Mouse (Mus musculus): ENCODE measurements at regions not wholly inside any gene's neighbourhood (a gene's known extent, or its start where the extent isn't known, plus 50 kb on each side); places are given as distances from the start of the nearest gene placed in this dataset.
"Not testable (repeated sequence)": the region's sequence is repeated elsewhere in the genome, so short reads cannot be mapped to it uniquely, and the experiment has no call there.

- no peak for DNase-seq
Measured at GRCm38 (mm10) chr5:148701001-148701400, 148.4 kb upstream of the Ubl3 start.

- DNase-seq, result no peak
Measured at GRCm38 (mm10) chr5:148700240-148700639, 147.7 kb upstream of the Ubl3 start.

GRCm38 (mm10) chr5:148697631-148698368 lies 145.2 kb upstream of the Ubl3 start:
- DNase-seq, result no peak

- no peak for DNase-seq
Measured at GRCm38 (mm10) chr5:148694352-148694751, 141.8 kb upstream of the Ubl3 start.

- no peak for DNase-seq
Measured at GRCm38 (mm10) chr5:148691486-148691885, 138.9 kb upstream of the Ubl3 start.

GRCm38 (mm10) chr5:148690823-148691197 lies 138.2 kb upstream of the Ubl3 start:
- DNase-seq, result no peak

GRCm38 (mm10) chr5:148690158-148690822 lies 137.7 kb upstream of the Ubl3 start:
- peak; percentile 77 for DNase-seq

GRCm38 (mm10) chr5:148689297-148689696 lies 136.7 kb upstream of the Ubl3 start:
- peak; percentile 72 for DNase-seq

- DNase-seq, result no peak
Measured at GRCm38 (mm10) chr5:148688501-148688900, 135.9 kb upstream of the Ubl3 start.

GRCm38 (mm10) chr5:148687827-148688226 lies 135.2 kb upstream of the Ubl3 start:
- no peak for DNase-seq

- no peak for DNase-seq
Measured at GRCm38 (mm10) chr5:148684216-148684615, 131.6 kb upstream of the Ubl3 start.

GRCm38 (mm10) chr5:148682553-148682952 lies 130.0 kb upstream of the Ubl3 start:
- no peak for DNase-seq

- no peak for DNase-seq
Measured at GRCm38 (mm10) chr5:148680341-148680740, 127.8 kb upstream of the Ubl3 start.

GRCm38 (mm10) chr5:148679586-148679985 lies 127.0 kb upstream of the Ubl3 start:
- DNase-seq, result no peak

GRCm38 (mm10) chr5:148678285-148678937 lies 125.8 kb upstream of the Ubl3 start:
- not testable (repeated sequence) for DNase-seq

- no peak for DNase-seq
Measured at GRCm38 (mm10) chr5:148674281-148674680, 121.7 kb upstream of the Ubl3 start.

GRCm38 (mm10) chr5:148662281-148662741 lies 109.7 kb upstream of the Ubl3 start:
- DNase-seq, result no peak

- DNase-seq, result no peak
Measured at GRCm38 (mm10) chr5:148661120-148661519, 108.5 kb upstream of the Ubl3 start.

GRCm38 (mm10) chr5:148657936-148658640 lies 105.5 kb upstream of the Ubl3 start:
- DNase-seq, result no peak

- DNase-seq, result no peak
Measured at GRCm38 (mm10) chr5:148652525-148653243, 100.1 kb upstream of the Ubl3 start.

- no peak for DNase-seq
Measured at GRCm38 (mm10) chr5:148651736-148652135, 99.1 kb upstream of the Ubl3 start.

- not testable (repeated sequence) for DNase-seq
Measured at GRCm38 (mm10) chr5:148649573-148649972, 97.0 kb upstream of the Ubl3 start.

All from liver (tissue).